Mouse (Mus musculus) liver, embryonic 14.5 days (tissue): ENCODE results near the gene Mymx. TPM values are rescaled to one million over a fixed set of nuclear protein-coding genes. Genes with fewer than 3 reads are reported as not detected.

Source experiments
- ATAC-seq: fragments of 200-750 bp; cut with Nextera tagmentation; 2 replicates; pipeline ENCODE4 v1.8.0; 2017; ENCODE audit warnings: moderate number of reproducible peaks, mild to moderate bottlenecking, moderate library complexity; ENCODE audit not compliant: insufficient read depth
- DNase-seq, 3 experiments: peaks; one replicate each; pipeline ENCODE4 v3.0.0-alpha.2; 2012 to 2013; ENCODE audit warnings: low read depth in 3 of 3, low spot score in 3 of 3
- H3K27ac ChIP-seq: fragments of 300-500 bp; sonication (generic); 2 replicates; pipeline ENCODE4 v1.5.1; 2014; ENCODE audit warnings: moderate library complexity, mild to moderate bottlenecking, control low read depth, inconsistent platforms
- H3K27me3 ChIP-seq: fragments of 300-500 bp; sonication (generic); 2 replicates; pipeline ENCODE4 v1.6.1; 2014; ENCODE audit warnings: mild to moderate bottlenecking, low read length, moderate library complexity; ENCODE audit not compliant: control insufficient read depth, insufficient read depth
- H3K36me3 ChIP-seq: fragments of 300-500 bp; sonication (generic); replicated peaks from 2 replicates; pipeline ENCODE4 v1.6.1; 2014; ENCODE audit warnings: low read depth; ENCODE audit not compliant: control insufficient read depth, insufficient read depth
- H3K4me1 ChIP-seq, 2 experiments: fragments of 200-500 bp in 1 of 2; fragments of 300-500 bp in 1 of 2; sonication (generic) in 1 of 2; replicated peaks; 2 replicates each; pipeline ENCODE4 v1.6.1; 2012 to 2014; ENCODE audit warnings: antibody characterized with exemption in 1 of 2, inconsistent platforms in 1 of 2, low read length in 1 of 2; ENCODE audit not compliant: control insufficient read depth in 2 of 2, insufficient read depth in 2 of 2
- H3K4me2 ChIP-seq: fragments of 300-500 bp; sonication (generic); 2 replicates; pipeline ENCODE4 v1.6.1; 2014; ENCODE audit warnings: low read depth, mild to moderate bottlenecking, control low read depth, moderate library complexity
- H3K4me3 ChIP-seq, 2 experiments: fragments of 200-500 bp in 1 of 2; fragments of 300-500 bp in 1 of 2; sonication (generic) in 1 of 2; 2 replicates each; pipeline ENCODE4 v1.5.1; 2012 to 2014; ENCODE audit warnings: low read depth in 2 of 2, low read length in 2 of 2, mild to moderate bottlenecking in 2 of 2, control low read depth in 1 of 2, inconsistent platforms in 1 of 2, moderate library complexity in 1 of 2; ENCODE audit not compliant: insufficient read depth in 1 of 2
- H3K9ac ChIP-seq: fragments of 300-500 bp; sonication (generic); replicated peaks from 2 replicates; pipeline ENCODE4 v1.6.1; 2014; ENCODE audit warnings: mild to moderate bottlenecking, control low read depth, moderate library complexity
- H3K9me3 ChIP-seq: fragments of 300-500 bp; sonication (generic); 2 replicates; pipeline ENCODE4 v1.6.1; 2016; ENCODE audit warnings: low read length, mixed read lengths; ENCODE audit not compliant: control insufficient read depth
- CTCF ChIP-seq: IDR thresholded peaks from 2 replicates; pipeline ENCODE4 v1.5.1; 2016; ENCODE audit warnings: antibody characterized with exemption, low read depth, control low read depth
- EP300 ChIP-seq: IDR thresholded peaks from 2 replicates; pipeline ENCODE4 v1.6.1; 2016; ENCODE audit warnings: antibody characterized with exemption, low read depth
- WGBS: fragments of 180-500 bp; shearing (Covaris S2); extraction: QIAGEN DNeasy Blood & Tissue Kit; methylation state at CpG from one replicate; pipeline ENCODE4 v1.1.7; 2014; ENCODE audit not compliant: insufficient replicate concordance; 5-methylcytosine and 5-hydroxymethylcytosine counted together
- polyA plus RNA-seq, 2 experiments: library from polyadenylated mRNA; depleted of rRNA in 1 of 2; stranded (reverse) in 1 of 2; unstranded in 1 of 2; fragments of >200 nt; fragmentation: Nextera tagmentation in 1 of 2; extraction: Ambion mirVana in 1 of 2; gene quantifications; 2 replicates each; pipeline versions ENCODE4 v1.2.1 to v1.2.3; 2012 to 2014

Gene Mymx
- polyA plus RNA-seq, 2 experiments: not detected

GRCm38 (mm10) chr17:45598376-45598775 lies 3.5 kb downstream of the Mymx start:
- no peaks in the 10 kb centered on the region; the same call in 1 of the 2 replicates for H3K27me3 ChIP-seq
- H3K9me3 ChIP-seq: no peaks in the 10 kb centered on the region
- TF ChIP-seq CTCF (no peak), EP300 (no peak)
- peaks cover 46 to 57% of the 10 kb centered on the region in 2 experiments for H3K4me1 ChIP-seq
- DNase-seq (no peak), ATAC-seq (no peak)
- no peak overlapping the region for H3K4me3 ChIP-seq
- H3K9ac ChIP-seq: no peak overlapping the region
- 74% methylated on average over 2 of the region's 2 CpGs for WGBS
- H3K36me3 ChIP-seq: no peaks in the 10 kb centered on the region
- no peak overlapping the region for H3K27ac ChIP-seq
- H3K4me2 ChIP-seq: no peak overlapping the region

GRCm38 (mm10) chr17:45597787-45598186 lies 4.1 kb downstream of the Mymx start:
- Histone ChIP-seq H3K4me1 (peaks cover 50 to 62% of the 10 kb centered on the region in 2 experiments), H3K36me3 (no peaks in the 10 kb centered on the region), H3K4me3 (no peak overlapping the region), H3K9ac (no peak overlapping the region), H3K27me3 (no peaks in the 10 kb centered on the region; the same call in 1 of the 2 replicates), H3K27ac (no peak overlapping the region), H3K4me2 (no peak overlapping the region), H3K9me3 (no peaks in the 10 kb centered on the region)
- no peak for TF ChIP-seq CTCF
- TF ChIP-seq EP300: no peak
- 16% methylated on average over 3 of the region's 3 CpGs for whole genome bisulfite sequencing
- DNase-seq: no peak
- no peak for ATAC-seq

DNA sequence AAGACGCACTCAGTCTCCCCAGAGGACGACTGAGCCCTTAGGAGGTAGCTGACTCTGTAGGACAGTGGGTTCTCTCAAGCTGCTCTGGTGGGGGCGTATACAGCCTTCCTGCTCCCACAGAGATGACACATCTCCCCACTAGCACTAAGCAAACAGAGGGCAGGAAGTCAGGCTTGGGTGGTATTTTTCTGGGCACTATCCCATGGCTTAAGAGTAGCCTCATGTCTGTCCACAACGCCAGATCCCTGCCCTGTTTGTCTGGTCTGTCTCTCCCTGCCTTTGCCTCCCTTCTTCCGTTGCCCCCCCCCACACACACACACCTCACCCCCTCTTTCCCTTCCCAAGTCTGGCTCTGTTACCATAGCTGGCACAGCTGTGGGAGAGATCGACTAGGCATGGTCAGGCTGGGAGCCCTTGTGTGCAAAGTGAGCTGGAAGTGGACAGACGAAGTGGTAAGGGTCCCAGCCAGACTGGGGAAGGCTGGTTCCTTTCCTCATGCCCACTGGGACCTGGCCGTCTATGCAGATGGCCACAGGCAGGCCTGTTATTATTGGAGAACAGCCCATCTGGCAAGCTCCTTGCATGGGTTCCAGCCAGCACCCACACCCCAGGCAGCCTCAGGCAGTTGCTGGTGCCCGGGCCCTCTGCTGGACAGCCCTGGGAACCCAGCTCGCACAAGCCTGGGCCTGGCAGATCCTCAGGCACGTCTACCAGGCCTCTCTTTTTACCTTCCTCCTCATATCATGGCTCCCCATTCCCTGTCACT lies 5.1 kb downstream of the Mymx start:
- Histone ChIP-seq H3K9me3 (no peaks in the 10 kb centered on the region), H3K27me3 (no peaks in the 10 kb centered on the region), H3K9ac (peak overlapping the region; percentile 37), H3K4me2 (no peak overlapping the region), H3K4me1 (peaks cover 51 to 63% of the 10 kb centered on the region in 2 experiments), H3K27ac (peak overlapping the region; percentile 37; the same call in 1 of the 2 replicates), H3K36me3 (no peaks in the 10 kb centered on the region), H3K4me3 (no peak overlapping the region)
- 39% methylated on average over 11 of the region's 11 CpGs for WGBS
- ATAC-seq (0 out of 2 replicates have a peak, but pooled peaks have one; percentile 12), DNase-seq (no peak)
- TF ChIP-seq EP300: no peak
- peak; percentile 93 for TF ChIP-seq CTCF

DNA sequence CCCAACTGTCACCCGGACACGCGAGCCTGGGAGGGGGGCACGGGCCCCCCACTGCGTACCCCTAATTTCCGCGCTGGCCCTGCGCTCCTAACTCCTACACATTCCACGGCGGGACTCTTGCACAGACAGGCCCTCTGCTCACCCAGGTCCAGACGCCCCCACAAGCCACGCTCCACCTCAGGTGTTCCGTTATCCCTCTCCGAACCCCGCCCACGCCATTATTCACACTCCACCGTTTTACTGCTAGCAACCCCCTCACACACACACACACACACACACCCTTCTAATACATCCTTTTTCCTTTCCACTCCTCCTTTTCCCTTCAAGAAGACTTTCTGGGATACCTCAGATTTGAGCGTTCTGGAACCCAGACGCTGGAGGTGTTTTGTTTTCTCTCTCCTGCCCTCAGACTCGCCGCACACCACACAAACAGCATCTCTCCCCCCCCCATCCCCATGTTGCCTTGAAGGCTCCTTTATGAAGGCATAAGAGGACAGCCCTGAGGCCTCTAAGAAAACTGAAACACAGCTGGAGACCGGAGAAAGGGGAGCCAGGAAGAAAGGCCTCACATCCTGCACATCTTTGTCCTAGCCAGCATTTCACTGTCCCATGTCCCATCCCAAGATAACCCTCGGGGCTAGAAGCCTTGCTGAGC lies 6.0 kb downstream of the Mymx start:
- WGBS: 13% methylated on average over 23 of the region's 23 CpGs
- Histone ChIP-seq H3K9me3 (no peaks in the 10 kb centered on the region), H3K27me3 (no peaks in the 10 kb centered on the region), H3K9ac (peak overlapping the region; percentile 92), H3K4me2 (peak overlapping the region; percentile 95), H3K4me1 (peaks cover 42 to 55% of the 10 kb centered on the region in 2 experiments), H3K36me3 (peaks cover 4% of the 10 kb centered on the region; the same call in 1 of the 2 replicates), H3K4me3 (peak overlapping the region; percentile 91 to 96), H3K27ac (0 out of 2 replicates have a peak overlapping the region, but pooled peaks have one; percentile 26)
- 0 out of 2 replicates have a peak, but pooled peaks have one; percentile 1 for TF ChIP-seq CTCF
- TF ChIP-seq EP300: no peak
- no peak for ATAC-seq
- no peak for DNase-seq
